Comparison of ENCODE assay signal across 8 mouse cellular contexts in genomic region chr6:125349575-125350230, GRCm38 (mm10). TPM values are rescaled to one million over a fixed set of nuclear protein-coding genes. Genes with fewer than 3 reads are reported as not detected.
DNase-seq lines count a peak whose midpoint lies in the region; ATAC-seq lines count a peak whose summit lies in the region.

No protein-coding gene starts in this region.

- no peaks in the 10 kb centered on the region for H3K9me3 ChIP-seq in lung, embryonic 15.5 days

- peak overlapping the region; percentile 77 for H3K4me2 ChIP-seq in lung, embryonic 15.5 days

- H3K27me3 ChIP-seq in lung, embryonic 15.5 days: no peaks in the 10 kb centered on the region

- peak overlapping the region; percentile 65 for H3K9ac ChIP-seq in lung, embryonic 15.5 days

- peak; percentile 34 for DNase-seq in right cerebral cortex, adult 18-20 months
- DNase-seq in right cerebral cortex, adult 2 months (ENCODE audit: low spot score in 2 of 2): no peak
- peak; percentile 88 for DNase-seq in embryo, embryonic 10.5 days (ENCODE audit: low spot score)
- DNase-seq in heart, adult 9 months (ENCODE audit: low spot score in 2 of 2): peak; percentile 76 to 81
- peak; percentile 77 for DNase-seq in kidney, adult 18-20 months
- no peak for DNase-seq in frontal cortex, postnatal 36 days (ENCODE audit: low spot score in 2 of 2)

- ATAC-seq in lung, embryonic 15.5 days (ENCODE audit: borderline replicate concordance, extremely low read depth, low FRiP score, low TSS enrichment): peak; percentile 91
- ATAC-seq in neutrophil, adult 5-6 weeks (ENCODE audit: extremely low read depth, insufficient number of reproducible peaks, low FRiP score, poor library complexity, severe bottlenecking): peak; percentile 56

- peak overlapping the region; percentile 51 for H3K4me3 ChIP-seq in lung, embryonic 15.5 days

- H3K36me3 ChIP-seq in lung, embryonic 15.5 days: no peaks in the 10 kb centered on the region

- H3K4me1 ChIP-seq in lung, embryonic 15.5 days: peaks cover 62% of the 10 kb centered on the region

- under 1% methylated on average over 27 of the region's 27 CpGs for WGBS in lung, embryonic 15.5 days

- peak overlapping the region; percentile 79 for H3K27ac ChIP-seq in lung, embryonic 15.5 days

RNA-seq across cellular contexts. Expression of gene Tnfrsf1a, which starts 0.5 kb away (rescaled TPM):
- polyA plus RNA-seq in lung, embryonic 15.5 days (2015; fragmentation: Nextera tagmentation; extraction: Ambion mirVana): 88.3 and 101 TPM in 2 replicates
- total RNA-seq in neutrophil, adult 5-6 weeks (2017): 202 and 215 TPM in 2 replicates

RNA-seq across cellular contexts. Expression of gene Scnn1a, which starts 29.2 kb away (rescaled TPM):
- 5.0 and 5.8 TPM in 2 replicates for polyA plus RNA-seq in lung, embryonic 15.5 days (2015; fragmentation: Nextera tagmentation; extraction: Ambion mirVana)
- total RNA-seq in neutrophil, adult 5-6 weeks (2017): 11.6 and 12.6 TPM in 2 replicates

RNA-seq across cellular contexts. Expression of gene Plekhg6, which starts 30.9 kb away (rescaled TPM):
- 0.31 and 0.36 TPM in 2 replicates for polyA plus RNA-seq in lung, embryonic 15.5 days (2015; fragmentation: Nextera tagmentation; extraction: Ambion mirVana)
- 0.25 and 0.35 TPM in 2 replicates for total RNA-seq in neutrophil, adult 5-6 weeks (2017)

RNA-seq across cellular contexts. Expression of gene Ltbr, which starts 36.0 kb away (rescaled TPM):
- polyA plus RNA-seq in lung, embryonic 15.5 days (2015; fragmentation: Nextera tagmentation; extraction: Ambion mirVana): 79.1 and 82.5 TPM in 2 replicates
- total RNA-seq in neutrophil, adult 5-6 weeks (2017): 43.7 and 45.6 TPM in 2 replicates

Comparison
In these comparisons a context has a peak if more than half of its experiments do, and no peak if none do; other contexts are left out.
1. DNase-seq: peak in right cerebral cortex, adult 18-20 months (single experiment), embryo, embryonic 10.5 days (single experiment), heart, adult 9 months (2 of 2) and kidney, adult 18-20 months (single experiment); none in right cerebral cortex, adult 2 months (0 of 2) and frontal cortex, postnatal 36 days (0 of 2).